Mouse (Mus musculus) midbrain, embryonic 15.5 days (tissue): ENCODE data around the gene Ankrd1. TPM values are rescaled to one million over a fixed set of nuclear protein-coding genes. Genes with fewer than 3 reads are reported as not detected.
A peak's percentile ranks its signal among the peaks of the same experiment; 100 is the strongest.

Source experiments
- ATAC-seq: fragments of 200-750 bp; cut with Nextera tagmentation; replicated peaks from 2 replicates; pipeline ENCODE4 v1.8.0; 2017; ENCODE audit warnings: moderate TSS enrichment
- H3K27ac ChIP-seq: fragments of 300-500 bp; sonication (generic); 2 replicates; pipeline ENCODE4 v1.5.1; 2015; ENCODE audit warnings: mild to moderate bottlenecking, inconsistent platforms
- H3K27me3 ChIP-seq: fragments of 300-500 bp; sonication (generic); replicated peaks from 2 replicates; pipeline ENCODE4 v1.6.1; 2015; ENCODE audit warnings: inconsistent platforms
- H3K36me3 ChIP-seq: fragments of 300-500 bp; sonication (generic); replicated peaks from 2 replicates; pipeline ENCODE4 v1.6.1; 2015; ENCODE audit warnings: inconsistent platforms
- H3K4me1 ChIP-seq: fragments of 300-500 bp; sonication (generic); 2 replicates; pipeline ENCODE4 v1.6.1; 2015; ENCODE audit warnings: inconsistent platforms
- H3K4me2 ChIP-seq: fragments of 300-500 bp; sonication (generic); 2 replicates; pipeline ENCODE4 v1.6.1; 2015; ENCODE audit warnings: inconsistent platforms, mild to moderate bottlenecking, moderate library complexity
- H3K4me3 ChIP-seq: fragments of 300-500 bp; sonication (generic); 2 replicates; pipeline ENCODE4 v1.5.1; 2015; ENCODE audit warnings: mild to moderate bottlenecking, inconsistent platforms
- H3K9ac ChIP-seq: fragments of 300-500 bp; sonication (generic); 2 replicates; pipeline ENCODE4 v1.6.1; 2015; ENCODE audit warnings: mild to moderate bottlenecking, inconsistent platforms
- H3K9me3 ChIP-seq: fragments of 300-500 bp; sonication (generic); 2 replicates; pipeline ENCODE4 v1.6.1; 2016; ENCODE audit warnings: inconsistent platforms
- WGBS: fragments of 180-500 bp; shearing (Covaris S2); methylation state at CpG from one replicate; pipeline ENCODE4 v1.1.7; 2015; ENCODE audit warnings: mixed read lengths; 5-methylcytosine and 5-hydroxymethylcytosine counted together
- polyA plus RNA-seq: library from polyadenylated mRNA; unstranded; fragments of >200 nt; fragmentation: Nextera tagmentation; extraction: Ambion mirVana; gene quantifications from 2 replicates; pipeline ENCODE4 v1.2.1, GENCODE M21; 2015

Ankrd1 gene
- polyA plus RNA-seq, 1 experiment from 2014 or later: not detected

- peaks cover 41% of the 10 kb centered on the region; the same call in 1 of the 2 replicates for H3K36me3 ChIP-seq
- no peak overlapping the region for H3K27ac ChIP-seq
- no peak overlapping the region for H3K4me3 ChIP-seq
- H3K27me3 ChIP-seq: no peaks in the 10 kb centered on the region
- H3K4me1 ChIP-seq: no peaks in the 10 kb centered on the region
- ATAC-seq: no peak
- WGBS: 92% methylated on average over 7 of the region's 7 CpGs
- H3K9me3 ChIP-seq: no peaks in the 10 kb centered on the region
- H3K4me2 ChIP-seq: no peak overlapping the region
- H3K9ac ChIP-seq: no peak overlapping the region
These were observed 21.0 kb downstream of the Ankrd1 start for GRCm38 (mm10) chr19:36098916-36099315.

DNA sequence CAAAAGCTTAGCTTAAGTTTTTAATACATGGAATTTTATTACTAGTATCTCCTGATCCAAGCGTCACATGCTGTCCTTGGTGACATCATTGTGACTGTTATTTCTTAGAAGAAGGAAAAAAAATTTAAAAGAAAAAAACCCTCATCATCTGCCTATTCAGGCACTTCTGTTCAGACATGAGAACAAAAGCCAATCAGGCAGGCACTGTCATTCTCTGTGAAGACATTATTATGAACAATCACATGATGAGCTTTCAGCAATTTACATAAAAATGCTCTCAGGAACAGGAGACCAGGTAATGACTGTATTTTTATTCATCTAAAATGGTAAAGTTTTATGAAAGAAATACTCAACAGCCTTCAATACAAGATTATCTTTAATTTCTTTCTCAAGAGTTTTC, 21.6 kb downstream of the Ankrd1 start:
- no peak overlapping the region for H3K9ac ChIP-seq
- H3K27ac ChIP-seq: no peak overlapping the region
- no peaks in the 10 kb centered on the region for H3K9me3 ChIP-seq
- no peak overlapping the region for H3K4me3 ChIP-seq
- no peaks in the 10 kb centered on the region for H3K4me1 ChIP-seq
- peaks cover 43% of the 10 kb centered on the region; the same call in 1 of the 2 replicates for H3K36me3 ChIP-seq
- H3K27me3 ChIP-seq: no peaks in the 10 kb centered on the region
- WGBS: 91% methylated on average over 1 of the region's 1 CpGs
- no peak overlapping the region for H3K4me2 ChIP-seq
- ATAC-seq: no peak

- peaks cover 40% of the 10 kb centered on the region; the same call in 1 of the 2 replicates for H3K36me3 ChIP-seq
- no peak for ATAC-seq
These were observed 22.7 kb downstream of the Ankrd1 start for GRCm38 (mm10) chr19:36097194-36097593.

GRCm38 (mm10) chr19:36090781-36091180, 29.1 kb downstream of the Ankrd1 start:
- H3K4me3 ChIP-seq: no peak overlapping the region
- peaks cover 47% of the 10 kb centered on the region for H3K36me3 ChIP-seq
- H3K4me1 ChIP-seq: no peaks in the 10 kb centered on the region
- 50% methylated on average over 5 of the region's 5 CpGs for WGBS
- ATAC-seq: no peak; the same call in 1 of the 2 replicates
- no peaks in the 10 kb centered on the region for H3K27me3 ChIP-seq
- H3K9ac ChIP-seq: no peak overlapping the region
- H3K27ac ChIP-seq: no peak overlapping the region
- no peak overlapping the region for H3K4me2 ChIP-seq
- H3K9me3 ChIP-seq: no peaks in the 10 kb centered on the region

More at GRCm38 (mm10) chr19:36097194-36097593, 22.7 kb downstream of the Ankrd1 start:
- H3K4me2 ChIP-seq: no peak overlapping the region
- H3K27ac ChIP-seq: no peak overlapping the region
- no peaks in the 10 kb centered on the region for H3K9me3 ChIP-seq
- WGBS: 98% methylated on average over 3 of the region's 3 CpGs
- no peak overlapping the region for H3K4me3 ChIP-seq
- H3K27me3 ChIP-seq: no peaks in the 10 kb centered on the region
- no peak overlapping the region for H3K9ac ChIP-seq
- H3K4me1 ChIP-seq: no peaks in the 10 kb centered on the region

DNA sequence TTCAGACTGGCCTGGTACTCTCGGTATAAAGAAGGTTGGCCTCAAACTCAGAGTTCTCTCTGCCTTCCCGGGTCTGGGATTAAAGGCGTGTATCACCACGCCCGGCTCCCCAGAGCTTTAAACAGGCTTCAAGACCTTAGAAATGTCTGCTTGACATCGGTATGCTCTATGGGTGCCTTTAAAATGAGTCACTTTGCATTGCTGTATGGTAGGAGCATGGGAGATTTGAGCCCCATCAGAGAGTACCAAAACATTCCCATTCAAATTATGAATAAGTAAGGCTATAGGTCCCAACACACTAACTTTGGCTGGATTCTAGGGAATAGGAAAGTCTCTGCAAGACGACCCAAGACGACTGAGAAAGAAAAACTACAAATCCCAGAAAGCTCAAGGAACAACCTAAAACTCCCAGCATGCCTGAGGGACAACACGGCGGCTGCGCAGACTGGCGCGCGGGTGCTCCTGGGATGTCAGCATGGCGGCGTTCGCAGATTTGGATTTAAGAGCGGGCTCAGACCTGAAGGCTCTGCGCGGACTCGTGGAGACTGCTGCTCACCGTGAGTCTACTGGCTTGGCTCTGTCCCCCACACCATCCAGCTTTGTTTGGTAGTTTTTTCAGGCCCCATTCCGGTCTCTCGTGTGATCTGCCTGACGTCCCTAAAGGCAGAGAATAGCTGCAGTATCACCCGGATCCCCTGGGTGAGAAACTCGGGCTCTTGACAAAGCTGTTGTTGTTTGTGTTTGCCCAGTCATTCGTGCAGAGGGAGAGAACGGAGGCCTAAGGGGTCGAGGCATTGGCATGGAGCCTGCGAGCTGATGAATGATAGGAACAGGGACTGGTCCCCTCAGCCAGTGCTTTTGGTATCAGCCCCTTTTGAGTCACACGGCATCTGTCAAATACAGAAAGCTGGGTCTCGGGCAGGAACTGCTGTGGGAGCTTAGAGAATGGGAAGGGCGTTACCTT, 36.4 kb downstream of the Ankrd1 start, which contains the start of gene Rpp30:
Gene Rpp30 (plus strand): TSS at position 455 of the 964 bp plus-strand sequence.
- peaks cover 9% of the 10 kb centered on the region; the same call in 1 of the 2 replicates for H3K36me3 ChIP-seq
- H3K4me1 ChIP-seq: peaks cover 12% of the 10 kb centered on the region
- H3K4me2 ChIP-seq: peak within 1 kb of the TSS; percentile 76
- H3K9ac ChIP-seq: peak within 1 kb of the TSS; percentile 62
- no peaks in the 10 kb centered on the region for H3K27me3 ChIP-seq
- H3K9me3 ChIP-seq: no peaks in the 10 kb centered on the region
- H3K27ac ChIP-seq: peak within 1 kb of the TSS; percentile 17; the same call in 1 of the 2 replicates
- ATAC-seq: peak; percentile 98
- 2% methylated on average over 34 of the region's 34 CpGs for WGBS
- H3K4me3 ChIP-seq: peak within 1 kb of the TSS; percentile 55

- Histone ChIP-seq H3K36me3 (0 out of 2 replicates have a peak, but pooled peaks cover 2% of the 10 kb centered on the region), H3K4me3 (peak overlapping the region; percentile 55), H3K4me2 (peak overlapping the region; percentile 76), H3K27me3 (no peaks in the 10 kb centered on the region), H3K4me1 (peaks cover 12% of the 10 kb centered on the region), H3K9ac (no peak overlapping the region), H3K27ac (no peak overlapping the region), H3K9me3 (no peaks in the 10 kb centered on the region)
- 38% methylated on average over 7 of the region's 7 CpGs for WGBS
- ATAC-seq: peak; percentile 87
These were observed 37.2 kb downstream of the Ankrd1 start for GRCm38 (mm10) chr19:36082606-36083261.

GRCm38 (mm10) chr19:36062801-36063529, 56.9 kb downstream of the Ankrd1 start:
- WGBS: 73% methylated on average over 2 of the region's 2 CpGs
- Histone ChIP-seq H3K27ac (no peak overlapping the region), H3K4me1 (peaks cover 3% of the 10 kb centered on the region; the same call in 1 of the 2 replicates), H3K36me3 (no peaks in the 10 kb centered on the region), H3K4me2 (no peak overlapping the region), H3K9ac (no peak overlapping the region), H3K27me3 (no peaks in the 10 kb centered on the region), H3K4me3 (no peak overlapping the region), H3K9me3 (no peaks in the 10 kb centered on the region)
- peak; percentile 66 for ATAC-seq

Other genes starting within 250 kb of the Ankrd1 start
- gene Htr7, start 62.6 kb downstream of the Ankrd1 start, polyA plus RNA-seq: 8.5 and 8.7 TPM in 2 replicates
- 60.3 and 64.4 TPM in 2 replicates for gene Rpp30, start 36.4 kb downstream of the Ankrd1 start, polyA plus RNA-seq
- gene Pcgf5, start 228.2 kb upstream of the Ankrd1 start, polyA plus RNA-seq: 8.4 and 9.9 TPM in 2 replicates